In the genomic region with DNA sequence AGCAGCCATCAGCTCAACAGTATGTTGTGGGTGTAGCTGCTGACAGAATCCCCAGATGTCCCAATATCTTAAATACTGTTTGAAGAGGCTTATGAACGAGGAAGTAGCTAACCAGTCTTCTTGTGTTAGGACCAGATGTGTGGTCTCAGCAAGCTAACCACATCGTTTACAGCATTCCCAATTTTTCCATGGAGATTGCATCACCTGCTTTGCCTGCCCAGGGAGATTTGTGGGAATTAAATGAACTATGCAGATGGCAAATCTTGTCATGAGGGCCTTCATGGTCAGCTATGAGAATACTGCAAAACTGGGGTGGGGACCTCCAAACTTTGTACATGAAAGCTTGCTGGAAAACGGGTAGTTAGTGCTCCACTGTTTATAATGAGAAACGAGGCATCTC, we compare ENCODE assay signal across 20 mouse cellular contexts. TPM values are rescaled to one million over a fixed set of nuclear protein-coding genes. Genes with fewer than 3 reads are reported as not detected.
DNase-seq lines count a peak whose midpoint lies in the region; ATAC-seq and TF ChIP-seq lines count a peak whose summit lies in the region.
"Had no signal": no experiment of that assay in that cellular context is flagged by ENCODE, and none has a peak within 500 bp of the region (broad histone marks: within the 10 kb centered on the region; RNA-seq: fewer than 3 reads in every experiment).

No protein-coding gene starts in this region.

- H3K27me3 ChIP-seq in embryonic facial prominence, embryonic 14.5 days (replicated peaks; ENCODE audit: control insufficient read depth, insufficient read depth, low read length): no peaks in the 10 kb centered on the region
- no peaks in the 10 kb centered on the region for H3K27me3 ChIP-seq in embryonic facial prominence, embryonic 10.5 days (replicated peaks; ENCODE audit: low read depth, poor library complexity, severe bottlenecking)
- no peaks in the 10 kb centered on the region for H3K27me3 ChIP-seq in midbrain, embryonic 15.5 days (replicated peaks)
- no peaks in the 10 kb centered on the region for H3K27me3 ChIP-seq in midbrain, postnatal 0 days (ENCODE audit: insufficient read depth, low read length)
- H3K27me3 ChIP-seq in hindbrain, embryonic 15.5 days: no peaks in the 10 kb centered on the region
- no peaks in the 10 kb centered on the region for H3K27me3 ChIP-seq in liver, embryonic 12.5 days (replicated peaks)
- H3K27me3 ChIP-seq: embryonic facial prominence, embryonic 15.5 days; heart, embryonic 13.5 days had no signal

- no peak overlapping the region for H3K4me3 ChIP-seq in embryonic facial prominence, embryonic 14.5 days (ENCODE audit: low read depth, low read length)
- H3K4me3 ChIP-seq in embryonic facial prominence, embryonic 10.5 days: no peak overlapping the region
- H3K4me3 ChIP-seq in midbrain, embryonic 15.5 days: no peak overlapping the region
- no peak overlapping the region for H3K4me3 ChIP-seq in midbrain, postnatal 0 days (ENCODE audit: low read depth, low read length)
- H3K4me3 ChIP-seq in hindbrain, embryonic 15.5 days: no peak overlapping the region
- H3K4me3 ChIP-seq in liver, embryonic 12.5 days: no peak overlapping the region
- H3K4me3 ChIP-seq: embryonic facial prominence, embryonic 15.5 days; heart, embryonic 13.5 days; layer of hippocampus, adult 2 months had no signal

- peak; percentile 53; the same call in 1 of the 2 replicates for ATAC-seq in embryonic facial prominence, embryonic 14.5 days (ENCODE audit: low read depth)
- ATAC-seq in midbrain, embryonic 15.5 days (replicated peaks): peak; percentile 37; the same call in 1 of the 2 replicates
- no peak for ATAC-seq in midbrain, postnatal 0 days (ENCODE audit: low FRiP score)
- ATAC-seq in hindbrain, embryonic 15.5 days (ENCODE audit: low FRiP score, low read depth): peak; percentile 10; the same call in 1 of the 2 replicates
- ATAC-seq in inflammation-experienced regulatory T-cells, adult 6 months: no peak
- ATAC-seq in liver, embryonic 12.5 days: no peak

- no peak overlapping the region for H3K9ac ChIP-seq in embryonic facial prominence, embryonic 14.5 days (ENCODE audit: low read depth, low read length)
- H3K9ac ChIP-seq in midbrain, embryonic 15.5 days: no peak overlapping the region
- no peak overlapping the region for H3K9ac ChIP-seq in midbrain, postnatal 0 days (replicated peaks; ENCODE audit: low read length, poor library complexity, severe bottlenecking)
- H3K9ac ChIP-seq in hindbrain, embryonic 15.5 days: no peak overlapping the region
- no peak overlapping the region for H3K9ac ChIP-seq in liver, embryonic 12.5 days
- H3K9ac ChIP-seq: embryonic facial prominence, embryonic 15.5 days; heart, embryonic 13.5 days; liver, embryonic 14.5 days had no signal

- 57% methylated on average over 4 of the region's 4 CpGs for WGBS in embryonic facial prominence, embryonic 14.5 days
- WGBS in embryonic facial prominence, embryonic 10.5 days: 78% methylated on average over 4 of the region's 4 CpGs
- WGBS in midbrain, embryonic 15.5 days: 62% methylated on average over 4 of the region's 4 CpGs
- WGBS in midbrain, postnatal 0 days: 59% methylated on average over 4 of the region's 4 CpGs
- WGBS in hindbrain, embryonic 15.5 days: 51% methylated on average over 4 of the region's 4 CpGs
- 70% methylated on average over 4 of the region's 4 CpGs for WGBS in liver, embryonic 12.5 days (ENCODE audit: insufficient replicate concordance)

- no peak overlapping the region for H3K4me2 ChIP-seq in embryonic facial prominence, embryonic 14.5 days (ENCODE audit: low read depth, low read length)
- H3K4me2 ChIP-seq in midbrain, embryonic 15.5 days: no peak overlapping the region
- H3K4me2 ChIP-seq in midbrain, postnatal 0 days (ENCODE audit: low read depth, low read length, poor library complexity, severe bottlenecking): no peak overlapping the region
- no peak overlapping the region for H3K4me2 ChIP-seq in hindbrain, embryonic 15.5 days
- H3K4me2 ChIP-seq in liver, embryonic 12.5 days: no peak overlapping the region
- H3K4me2 ChIP-seq: embryonic facial prominence, embryonic 15.5 days; heart, embryonic 13.5 days had no signal

- H3K36me3 ChIP-seq in embryonic facial prominence, embryonic 14.5 days (ENCODE audit: control insufficient read depth, insufficient read depth, low read length): peaks cover 13% of the 10 kb centered on the region
- peaks cover 7% of the 10 kb centered on the region; the same call in 1 of the 2 replicates for H3K36me3 ChIP-seq in embryonic facial prominence, embryonic 10.5 days (replicated peaks)
- no peaks in the 10 kb centered on the region for H3K36me3 ChIP-seq in midbrain, embryonic 15.5 days (replicated peaks)
- peaks cover 4% of the 10 kb centered on the region for H3K36me3 ChIP-seq in midbrain, postnatal 0 days (ENCODE audit: insufficient read depth, low read length)
- H3K36me3 ChIP-seq in hindbrain, embryonic 15.5 days: no peaks in the 10 kb centered on the region
- peaks cover 27% of the 10 kb centered on the region for H3K36me3 ChIP-seq in liver, embryonic 12.5 days

- H3K4me1 ChIP-seq in embryonic facial prominence, embryonic 14.5 days (ENCODE audit: control insufficient read depth, insufficient read depth, low read length): 0 out of 2 replicates have a peak, but pooled peaks cover 3% of the 10 kb centered on the region
- peaks cover 12% of the 10 kb centered on the region for H3K4me1 ChIP-seq in embryonic facial prominence, embryonic 10.5 days
- no peaks in the 10 kb centered on the region for H3K4me1 ChIP-seq in midbrain, embryonic 15.5 days
- H3K4me1 ChIP-seq in midbrain, postnatal 0 days (ENCODE audit: insufficient read depth, low read length): no peaks in the 10 kb centered on the region; the same call in 1 of the 2 replicates
- peaks cover 7% of the 10 kb centered on the region; the same call in 1 of the 2 replicates for H3K4me1 ChIP-seq in hindbrain, embryonic 15.5 days (replicated peaks)
- peaks cover 12% of the 10 kb centered on the region for H3K4me1 ChIP-seq in liver, embryonic 12.5 days
- H3K4me1 ChIP-seq: heart, embryonic 13.5 days had no signal

- DNase-seq in embryonic facial prominence, embryonic 14.5 days (ENCODE audit: low spot score): peak; percentile 54
- DNase-seq in embryonic facial prominence, embryonic 10.5 days (ENCODE audit: low spot score): no peak
- DNase-seq in midbrain, postnatal 0 days (ENCODE audit: low spot score): no peak
- DNase-seq in urinary bladder, postnatal 36 days (ENCODE audit: low spot score in 2 of 2): no peak
- DNase-seq: adrenal gland, postnatal 14 days; cerebellum, adult 18-20 months; heart, postnatal 36 days; kidney, adult 11 months; left cerebral cortex, postnatal 4 days; right cerebral cortex, adult 18-20 months; thymus, adult 18-20 months had no signal

- no peak for TF ChIP-seq CTCF in midbrain, postnatal 0 days (IDR thresholded peaks at IDR 0.05)

- H3K27ac ChIP-seq in embryonic facial prominence, embryonic 14.5 days (replicated peaks; ENCODE audit: low read depth, low read length): no peak overlapping the region
- no peak overlapping the region for H3K27ac ChIP-seq in embryonic facial prominence, embryonic 10.5 days (replicated peaks)
- no peak overlapping the region for H3K27ac ChIP-seq in midbrain, embryonic 15.5 days
- no peak overlapping the region for H3K27ac ChIP-seq in midbrain, postnatal 0 days (ENCODE audit: low read depth, low read length)
- peak overlapping the region; percentile 54; the same call in 1 of the 2 replicates for H3K27ac ChIP-seq in hindbrain, embryonic 15.5 days (replicated peaks)
- no peak overlapping the region for H3K27ac ChIP-seq in liver, embryonic 12.5 days
- H3K27ac ChIP-seq: embryonic facial prominence, embryonic 15.5 days; heart, embryonic 13.5 days; kidney, postnatal 0 days; layer of hippocampus, adult 2 months; liver, embryonic 14.5 days had no signal

- no peaks in the 10 kb centered on the region for H3K9me3 ChIP-seq in embryonic facial prominence, embryonic 14.5 days (ENCODE audit: control insufficient read depth, low read length)
- no peaks in the 10 kb centered on the region; the same call in 1 of the 2 replicates for H3K9me3 ChIP-seq in embryonic facial prominence, embryonic 10.5 days
- no peaks in the 10 kb centered on the region for H3K9me3 ChIP-seq in midbrain, embryonic 15.5 days
- H3K9me3 ChIP-seq in midbrain, postnatal 0 days (ENCODE audit: low read length): no peaks in the 10 kb centered on the region
- no peaks in the 10 kb centered on the region for H3K9me3 ChIP-seq in hindbrain, embryonic 15.5 days
- no peaks in the 10 kb centered on the region for H3K9me3 ChIP-seq in liver, embryonic 12.5 days (replicated peaks)
- H3K9me3 ChIP-seq: embryonic facial prominence, embryonic 15.5 days; heart, embryonic 13.5 days had no signal

RNA-seq across cellular contexts. Expression of gene Nab1, which starts 30.2 kb away (rescaled TPM):
- 19.6 and 21.1 TPM in 2 replicates for polyA plus RNA-seq in embryonic facial prominence, embryonic 14.5 days (2014; fragmentation: Nextera tagmentation; extraction: Ambion mirVana)
- 4.5 TPM in 2 replicates for polyA plus RNA-seq in embryonic facial prominence, embryonic 10.5 days (2016; fragmentation: Nextera tagmentation; extraction: Ambion mirVana)
- 7.4 and 7.7 TPM in 2 replicates for polyA plus RNA-seq in midbrain, embryonic 15.5 days (2015; fragmentation: Nextera tagmentation; extraction: Ambion mirVana)
- 11.0 and 14.5 TPM in 2 replicates for total RNA-seq in midbrain, postnatal 0 days (2014; rRNA removed)
- 4.9 and 5.9 TPM in 2 replicates for polyA plus RNA-seq in midbrain, postnatal 0 days (2015; fragmentation: Nextera tagmentation; extraction: Ambion mirVana)
- polyA plus RNA-seq in hindbrain, embryonic 15.5 days (2015; fragmentation: Nextera tagmentation; extraction: Ambion mirVana): 12.5 and 14.6 TPM in 2 replicates
- polyA plus RNA-seq in inflammation-experienced regulatory T-cells, adult 6 months (2017; shearing (Covaris generic)): 10 to 100 TPM; 24.5 to 38.8 (median 26.0) TPM
- polyA plus RNA-seq in liver, embryonic 12.5 days (2016; fragmentation: Nextera tagmentation; extraction: Ambion mirVana): 17.4 and 18.0 TPM in 2 replicates

Comparison
In these comparisons a context has a peak if more than half of its experiments do, and no peak if none do; other contexts are left out.
1. ATAC-seq: peak in embryonic facial prominence, embryonic 14.5 days (single experiment), midbrain, embryonic 15.5 days (single experiment) and hindbrain, embryonic 15.5 days (single experiment); none in midbrain, postnatal 0 days (single experiment), inflammation-experienced regulatory T-cells, adult 6 months (single experiment) and liver, embryonic 12.5 days (single experiment).